Mouse (Mus musculus): ENCODE data around the gene Prpsap1. TPM values are rescaled to one million over a fixed set of nuclear protein-coding genes. Genes with fewer than 3 reads are reported as not detected.
A peak's percentile ranks its signal among the peaks of the same experiment; 100 is the strongest.

Gene Prpsap1
- polyA plus RNA-seq, 1 experiment from 2014 or later, result 183 TPM

DNA sequence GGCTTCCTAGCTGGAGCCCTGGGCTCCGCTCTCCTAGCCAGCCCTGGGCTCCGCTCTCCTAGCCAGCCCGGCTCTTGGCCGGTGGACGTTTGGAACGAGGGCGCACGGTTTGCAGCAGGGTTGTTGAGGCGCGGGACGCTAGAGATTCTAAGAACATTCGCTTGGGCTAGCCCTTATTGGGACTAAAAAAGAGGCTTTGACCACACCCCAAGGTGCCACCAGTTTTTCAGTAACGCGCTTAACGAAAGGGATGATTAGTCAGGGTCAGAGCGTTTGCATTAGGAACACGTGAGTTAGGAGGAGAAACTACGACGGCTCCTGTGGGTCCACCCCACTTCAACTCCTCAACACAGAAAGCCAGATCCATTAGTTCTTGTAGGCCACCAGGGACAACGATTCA lies 27.9 kb downstream of the Prpsap1 start, which contains the start of gene Qrich2:
Gene Qrich2, minus strand, starts transcription at position 101 of the 400 bp plus-strand sequence.
- Histone ChIP-seq H3K4me1 (ENCODE audit: control insufficient read depth, insufficient read depth, low read length) (no peaks in the 10 kb centered on the region), H3K9me3 (ENCODE audit: control insufficient read depth, low read length) (no peaks in the 10 kb centered on the region), H3K36me3 (ENCODE audit: control insufficient read depth, insufficient read depth, low read length) (peaks cover 8% of the 10 kb centered on the region), H3K27me3 (ENCODE audit: control insufficient read depth, insufficient read depth, low read length) (no peaks in the 10 kb centered on the region), H3K27ac (ENCODE audit: low read depth, low read length) (no peak within 1 kb of the TSS), H3K4me2 (no peak within 1 kb of the TSS), H3K9ac (ENCODE audit: low read length) (no peak within 1 kb of the TSS), H3K4me3 (ENCODE audit: low read depth, low read length) (no peak within 1 kb of the TSS)
- no peak for ATAC-seq (ENCODE audit: low FRiP score)
- DNase-seq (ENCODE audit: low spot score, missing footprints), result no peak
- WGBS, result 68% methylated on average over 20 of the region's 20 CpGs

DNA sequence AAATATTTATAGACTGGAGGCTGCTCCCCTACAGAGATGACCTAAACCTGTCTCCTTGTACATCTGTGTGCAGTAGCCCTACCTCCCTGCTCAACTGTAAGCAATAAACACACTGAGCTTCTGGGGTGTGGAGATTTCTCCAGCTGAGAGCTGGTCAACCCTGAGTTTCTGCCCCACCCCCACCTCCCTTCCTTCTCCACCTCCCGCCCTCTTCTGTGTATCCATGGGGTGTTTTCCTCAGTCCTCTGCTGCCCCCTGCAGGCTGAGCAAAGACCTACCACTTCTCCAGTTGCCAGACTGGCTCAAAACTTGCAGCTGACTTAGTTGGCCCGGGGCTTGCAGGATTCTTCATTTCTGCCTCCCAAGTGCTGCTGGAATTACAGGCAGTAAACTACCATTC lies 30.2 kb downstream of the Prpsap1 start:
- no peaks in the 10 kb centered on the region for H3K36me3 ChIP-seq (ENCODE audit: control insufficient read depth, insufficient read depth, low read length)
- H3K27me3 ChIP-seq (ENCODE audit: control insufficient read depth, insufficient read depth, low read length), result no peaks in the 10 kb centered on the region
- H3K27ac ChIP-seq (ENCODE audit: low read depth, low read length), result no peak overlapping the region
- H3K4me1 ChIP-seq (ENCODE audit: control insufficient read depth, insufficient read depth, low read length), result no peaks in the 10 kb centered on the region
- 9% methylated on average over 2 of the region's 2 CpGs for WGBS
- no peaks in the 10 kb centered on the region for H3K9me3 ChIP-seq (ENCODE audit: control insufficient read depth, low read length)
- no peak overlapping the region for H3K4me3 ChIP-seq (ENCODE audit: low read depth, low read length)
- DNase-seq (ENCODE audit: low spot score, missing footprints) (peak; percentile 96), ATAC-seq (ENCODE audit: low FRiP score) (peak; percentile 40; the same call in 1 of the 2 replicates)
- H3K9ac ChIP-seq (ENCODE audit: low read length), result no peak overlapping the region
- H3K4me2 ChIP-seq, result no peak overlapping the region

DNA sequence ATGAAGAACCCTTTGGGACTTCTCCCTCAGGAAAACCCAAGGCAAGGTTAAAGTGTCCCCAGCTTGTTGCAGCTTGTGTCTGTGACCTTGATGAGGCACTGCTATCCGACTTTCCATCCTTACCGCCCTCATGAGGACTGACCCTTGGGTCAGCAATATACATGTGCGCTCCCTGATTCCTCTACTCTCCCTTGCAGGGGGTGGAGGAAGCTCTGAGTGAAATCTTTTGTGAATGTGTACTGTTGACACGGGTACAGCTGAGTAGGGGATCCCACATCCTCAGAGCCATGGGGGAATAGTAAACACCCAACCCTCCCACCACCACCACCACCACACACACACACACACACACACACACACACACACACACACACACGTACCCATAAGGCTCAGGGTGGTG lies 30.7 kb downstream of the Prpsap1 start:
- DNase-seq (ENCODE audit: low spot score, missing footprints) (no peak), ATAC-seq (ENCODE audit: low FRiP score) (no peak)
- no peak overlapping the region for H3K4me3 ChIP-seq (ENCODE audit: low read depth, low read length)
- H3K9ac ChIP-seq (ENCODE audit: low read length), result no peak overlapping the region
- H3K4me1 ChIP-seq (ENCODE audit: control insufficient read depth, insufficient read depth, low read length), result no peaks in the 10 kb centered on the region
- H3K27me3 ChIP-seq (ENCODE audit: control insufficient read depth, insufficient read depth, low read length), result no peaks in the 10 kb centered on the region
- H3K4me2 ChIP-seq, result no peak overlapping the region
- H3K27ac ChIP-seq (ENCODE audit: low read depth, low read length), result no peak overlapping the region
- no peaks in the 10 kb centered on the region for H3K36me3 ChIP-seq (ENCODE audit: control insufficient read depth, insufficient read depth, low read length)
- WGBS, result 62% methylated on average over 5 of the region's 5 CpGs
- H3K9me3 ChIP-seq (ENCODE audit: control insufficient read depth, low read length), result no peaks in the 10 kb centered on the region

DNA sequence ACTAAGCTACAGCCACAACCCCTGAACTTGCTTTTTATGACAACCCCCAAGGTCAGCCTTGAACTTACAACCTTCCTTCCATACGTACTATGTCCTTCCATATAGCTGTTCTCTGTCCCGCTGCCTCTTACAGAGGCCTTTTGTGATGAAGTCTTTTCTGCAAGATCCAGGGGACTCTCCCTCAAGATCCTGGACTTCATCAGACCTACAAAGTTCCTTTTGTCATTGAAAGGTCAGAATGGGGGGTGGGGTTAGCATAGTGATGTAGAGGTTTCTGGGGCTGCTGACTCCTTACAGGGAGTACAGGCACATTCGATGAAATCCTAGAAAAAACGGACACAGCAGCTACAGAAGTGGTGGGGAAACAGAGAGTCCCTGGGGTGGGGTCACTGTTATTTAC lies 34.2 kb downstream of the Prpsap1 start:
- Histone ChIP-seq H3K27ac (ENCODE audit: low read depth, low read length) (no peak overlapping the region), H3K4me3 (ENCODE audit: low read depth, low read length) (no peak overlapping the region), H3K27me3 (ENCODE audit: control insufficient read depth, insufficient read depth, low read length) (no peaks in the 10 kb centered on the region), H3K4me2 (no peak overlapping the region), H3K4me1 (ENCODE audit: control insufficient read depth, insufficient read depth, low read length) (no peaks in the 10 kb centered on the region), H3K9ac (ENCODE audit: low read length) (no peak overlapping the region), H3K9me3 (ENCODE audit: control insufficient read depth, low read length) (no peaks in the 10 kb centered on the region), H3K36me3 (ENCODE audit: control insufficient read depth, insufficient read depth, low read length) (no peaks in the 10 kb centered on the region)
- DNase-seq (ENCODE audit: low spot score, missing footprints) (peak; percentile 76), ATAC-seq (ENCODE audit: low FRiP score) (no peak)
- WGBS, result 66% methylated on average over 4 of the region's 4 CpGs

DNA sequence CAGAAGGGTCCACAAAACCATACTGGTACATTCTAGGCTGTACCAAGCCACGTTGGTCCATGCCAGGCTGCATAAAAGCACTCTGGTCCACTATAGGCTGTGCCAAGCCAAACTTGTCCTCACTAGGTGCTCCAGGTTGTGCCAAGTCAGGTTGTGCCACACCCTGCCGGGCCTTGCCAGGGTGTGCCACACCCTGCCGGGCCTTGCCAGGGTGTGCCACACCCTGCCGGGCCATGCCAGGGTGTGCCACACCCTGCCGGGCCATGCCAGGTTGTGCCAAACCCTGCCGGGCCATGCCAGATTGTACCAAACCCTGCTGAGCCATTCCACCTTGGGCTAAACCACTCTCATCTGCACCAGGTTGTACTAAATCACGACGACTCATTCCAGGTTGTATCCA lies 37.8 kb downstream of the Prpsap1 start:
- ATAC-seq (ENCODE audit: low FRiP score) (no peak), DNase-seq (ENCODE audit: low spot score, missing footprints) (no peak)
- H3K9ac ChIP-seq (ENCODE audit: low read length), result no peak overlapping the region
- H3K4me2 ChIP-seq, result no peak overlapping the region
- H3K4me3 ChIP-seq (ENCODE audit: low read depth, low read length), result no peak overlapping the region
- 82% methylated on average over 8 of the region's 8 CpGs for WGBS
- H3K27ac ChIP-seq (ENCODE audit: low read depth, low read length), result no peak overlapping the region
- H3K36me3 ChIP-seq (ENCODE audit: control insufficient read depth, insufficient read depth, low read length), result no peaks in the 10 kb centered on the region
- H3K4me1 ChIP-seq (ENCODE audit: control insufficient read depth, insufficient read depth, low read length), result no peaks in the 10 kb centered on the region
- H3K9me3 ChIP-seq (ENCODE audit: control insufficient read depth, low read length), result no peaks in the 10 kb centered on the region
- no peaks in the 10 kb centered on the region for H3K27me3 ChIP-seq (ENCODE audit: control insufficient read depth, insufficient read depth, low read length)

DNA sequence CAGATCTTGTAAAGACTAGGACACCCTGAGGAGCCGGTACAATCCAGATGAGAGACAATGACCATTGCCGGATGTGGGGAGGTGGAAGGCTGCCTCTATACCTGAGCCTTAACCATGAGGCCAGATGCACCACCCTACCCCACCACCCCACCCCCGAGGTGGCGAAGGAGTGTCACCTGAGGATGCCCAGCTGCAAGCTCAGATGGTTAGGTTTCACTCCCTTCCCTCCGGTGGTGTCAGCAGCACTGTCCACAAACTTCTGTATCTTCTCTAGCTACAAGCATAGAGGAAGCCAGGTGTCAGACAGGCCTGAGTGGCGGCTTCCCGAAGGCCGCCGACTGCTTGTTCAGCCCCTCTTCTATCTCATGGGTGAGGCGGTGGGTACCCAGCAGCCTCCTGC lies 40.1 kb downstream of the Prpsap1 start:
- no peaks in the 10 kb centered on the region for H3K27me3 ChIP-seq (ENCODE audit: control insufficient read depth, insufficient read depth, low read length)
- no peak overlapping the region for H3K4me3 ChIP-seq (ENCODE audit: low read depth, low read length)
- DNase-seq (ENCODE audit: low spot score, missing footprints) (peak; percentile 35), ATAC-seq (ENCODE audit: low FRiP score) (no peak)
- H3K4me1 ChIP-seq (ENCODE audit: control insufficient read depth, insufficient read depth, low read length), result no peaks in the 10 kb centered on the region
- H3K36me3 ChIP-seq (ENCODE audit: control insufficient read depth, insufficient read depth, low read length), result no peaks in the 10 kb centered on the region
- H3K27ac ChIP-seq (ENCODE audit: low read depth, low read length), result no peak overlapping the region
- no peaks in the 10 kb centered on the region; the same call in 1 of the 2 replicates for H3K9me3 ChIP-seq (ENCODE audit: control insufficient read depth, low read length)
- no peak overlapping the region for H3K4me2 ChIP-seq
- WGBS, result 92% methylated on average over 10 of the region's 10 CpGs
- H3K9ac ChIP-seq (ENCODE audit: low read length), result no peak overlapping the region

DNA sequence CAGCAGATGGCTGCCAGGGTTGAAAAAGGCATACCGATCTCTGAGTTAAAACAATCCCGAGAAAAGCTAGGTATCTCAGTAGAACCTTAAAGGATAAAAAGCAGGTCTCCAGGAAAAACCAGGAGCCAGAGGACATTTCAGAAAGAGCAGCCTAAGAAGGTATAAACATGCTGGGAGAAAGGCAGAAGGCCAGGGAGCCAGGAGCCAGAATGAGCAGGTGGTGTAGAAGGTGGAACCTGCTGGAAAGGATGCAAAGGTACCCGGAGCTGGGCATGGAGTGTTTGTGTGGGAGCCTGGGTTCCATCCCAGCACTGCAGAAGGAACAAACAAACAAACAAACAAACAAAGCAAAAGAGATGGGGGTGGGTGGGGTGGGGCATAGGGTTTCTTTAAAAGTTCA lies 44.7 kb downstream of the Prpsap1 start:
- WGBS, result 91% methylated on average over 3 of the region's 3 CpGs
- ATAC-seq (ENCODE audit: low FRiP score), result no peak

DNA sequence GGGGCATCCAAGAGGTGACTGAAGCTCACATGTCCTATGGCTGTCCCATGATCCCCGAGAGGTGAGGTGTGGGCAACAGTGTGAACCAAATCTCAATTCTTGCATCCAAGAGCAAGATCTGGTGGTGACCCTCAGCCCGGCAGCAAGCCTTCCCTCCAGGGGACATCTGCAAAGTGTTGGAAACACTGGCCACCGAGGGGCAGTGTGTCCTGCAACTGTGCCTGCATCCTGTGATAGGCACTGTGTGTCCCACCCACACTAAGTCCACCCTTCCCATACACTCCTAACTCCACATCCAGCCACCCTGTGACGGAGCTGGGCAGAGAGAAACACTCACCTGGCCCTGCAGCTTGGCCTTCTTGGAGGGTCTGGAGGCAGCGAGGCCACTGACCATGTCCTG lies 46.2 kb downstream of the Prpsap1 start:
- Histone ChIP-seq H3K27ac (ENCODE audit: low read depth, low read length) (no peak overlapping the region), H3K4me3 (ENCODE audit: low read depth, low read length) (no peak overlapping the region), H3K9me3 (ENCODE audit: control insufficient read depth, low read length) (no peaks in the 10 kb centered on the region; the same call in 1 of the 2 replicates), H3K4me2 (no peak overlapping the region), H3K4me1 (ENCODE audit: control insufficient read depth, insufficient read depth, low read length) (no peaks in the 10 kb centered on the region), H3K27me3 (ENCODE audit: control insufficient read depth, insufficient read depth, low read length) (peaks cover 5% of the 10 kb centered on the region; the same call in 1 of the 2 replicates), H3K9ac (ENCODE audit: low read length) (no peak overlapping the region), H3K36me3 (ENCODE audit: control insufficient read depth, insufficient read depth, low read length) (no peaks in the 10 kb centered on the region)
- ATAC-seq (ENCODE audit: low FRiP score) (no peak), DNase-seq (ENCODE audit: low spot score, missing footprints) (peak; percentile 78)
- WGBS, result 69% methylated on average over 5 of the region's 5 CpGs

More for the DNA sequence above, 44.7 kb downstream of the Prpsap1 start:
- no peaks in the 10 kb centered on the region for H3K4me1 ChIP-seq (ENCODE audit: control insufficient read depth, insufficient read depth, low read length)
- H3K9me3 ChIP-seq (ENCODE audit: control insufficient read depth, low read length), result no peaks in the 10 kb centered on the region; the same call in 1 of the 2 replicates
- no peaks in the 10 kb centered on the region for H3K36me3 ChIP-seq (ENCODE audit: control insufficient read depth, insufficient read depth, low read length)
- H3K9ac ChIP-seq (ENCODE audit: low read length), result no peak overlapping the region
- peaks cover 5% of the 10 kb centered on the region; the same call in 1 of the 2 replicates for H3K27me3 ChIP-seq (ENCODE audit: control insufficient read depth, insufficient read depth, low read length)
- no peak overlapping the region for H3K27ac ChIP-seq (ENCODE audit: low read depth, low read length)
- no peak overlapping the region for H3K4me3 ChIP-seq (ENCODE audit: low read depth, low read length)
- peak; percentile 23 for DNase-seq (ENCODE audit: low spot score, missing footprints)
- H3K4me2 ChIP-seq, result no peak overlapping the region

DNA sequence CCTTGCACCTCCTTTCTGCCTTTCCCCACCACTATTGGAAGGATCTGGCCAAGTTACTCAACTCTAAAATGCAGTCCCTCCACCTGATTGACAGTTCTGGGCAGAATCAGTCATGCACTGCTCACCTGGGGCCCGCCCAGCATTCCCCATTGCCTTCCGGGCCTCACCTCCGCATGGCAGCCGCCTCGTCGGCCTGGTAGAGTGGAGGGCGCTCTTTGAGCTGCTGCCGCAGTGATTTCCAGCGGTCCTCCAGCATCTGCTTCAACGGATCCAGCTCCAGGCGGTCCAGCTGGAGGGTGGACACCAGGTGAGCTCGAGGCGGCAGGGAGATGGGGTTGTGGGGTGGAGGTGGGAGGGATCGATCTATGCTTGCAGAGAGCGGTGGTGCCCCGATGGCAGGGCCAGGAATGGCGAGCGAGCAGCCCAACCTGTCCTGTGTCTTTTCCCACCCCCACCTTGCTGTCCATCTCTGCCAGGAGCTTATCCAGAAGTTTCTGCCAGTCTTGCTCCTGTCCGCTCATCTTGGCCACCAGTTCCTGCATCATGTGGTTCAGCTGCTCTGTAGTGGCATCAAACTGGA lies 47.6 kb downstream of the Prpsap1 start:
- H3K9me3 ChIP-seq (ENCODE audit: control insufficient read depth, low read length), result no peaks in the 10 kb centered on the region; the same call in 1 of the 2 replicates
- ATAC-seq (ENCODE audit: low FRiP score), result no peak
- peaks cover 5% of the 10 kb centered on the region; the same call in 1 of the 2 replicates for H3K27me3 ChIP-seq (ENCODE audit: control insufficient read depth, insufficient read depth, low read length)
- no peaks in the 10 kb centered on the region for H3K36me3 ChIP-seq (ENCODE audit: control insufficient read depth, insufficient read depth, low read length)
- no peak overlapping the region for H3K4me2 ChIP-seq
- WGBS, result 18% methylated on average over 19 of the region's 19 CpGs
- H3K9ac ChIP-seq (ENCODE audit: low read length), result no peak overlapping the region
- DNase-seq (ENCODE audit: low spot score, missing footprints), result peak; percentile 78
- no peak overlapping the region for H3K4me3 ChIP-seq (ENCODE audit: low read depth, low read length)
- H3K4me1 ChIP-seq (ENCODE audit: control insufficient read depth, insufficient read depth, low read length), result no peaks in the 10 kb centered on the region
- no peak overlapping the region for H3K27ac ChIP-seq (ENCODE audit: low read depth, low read length)

Measured in midbrain, embryonic 11.5 days (tissue).